Mouse (Mus musculus): ENCODE measurements around the gene Ube2o. TPM values are rescaled to one million over a fixed set of nuclear protein-coding genes. Genes with fewer than 3 reads are reported as not detected.

The Ube2o gene
- polyA plus RNA-seq, 1 experiment = 23.1 TPM

DNA sequence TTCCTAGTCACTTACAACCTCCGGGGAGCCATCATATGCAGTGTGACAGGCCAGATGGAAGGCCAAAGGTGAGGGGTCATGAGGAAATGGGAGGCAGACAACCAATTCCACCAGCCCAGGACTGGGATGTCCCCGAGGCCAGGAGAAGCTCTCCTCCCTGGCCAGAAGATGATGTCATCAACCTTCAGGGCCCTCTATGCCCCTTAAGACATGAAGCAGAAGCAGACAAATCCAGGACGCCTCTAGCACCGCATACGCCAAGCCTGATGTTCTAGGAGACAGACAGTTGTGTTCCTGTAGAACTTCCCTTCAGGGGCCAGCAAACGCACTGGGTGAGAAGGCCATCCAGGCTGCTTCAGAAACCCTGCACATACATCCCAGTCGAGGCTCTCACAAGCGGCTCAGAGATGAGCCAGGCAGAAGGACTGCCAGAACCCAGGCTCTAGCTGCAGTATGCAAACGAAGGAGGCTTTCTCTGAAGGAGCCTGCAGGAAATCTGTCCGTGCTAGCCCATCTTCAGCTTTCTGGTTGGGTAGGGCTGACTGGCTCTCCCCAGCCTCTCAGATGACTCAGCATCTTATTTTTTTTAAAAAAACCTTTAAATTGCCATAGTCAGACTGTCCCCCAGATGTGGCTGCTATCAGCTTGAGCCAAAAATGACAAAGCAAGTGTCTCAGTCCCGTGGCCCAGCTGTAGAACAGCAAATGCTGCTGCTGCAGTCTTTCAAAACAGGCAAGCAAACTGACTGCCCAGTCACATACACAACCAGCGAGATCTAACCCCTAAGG lies 8.3 kb downstream of the Ube2o start:
- TF ChIP-seq MAX (IDR thresholded peaks at IDR 0.05) (peak; percentile 17), CTCF (IDR thresholded peaks at IDR 0.05; ENCODE audit: control insufficient read depth, insufficient read depth, insufficient read length) (no peak)
- H3ac ChIP-seq (ENCODE audit: control insufficient read depth, insufficient read length, low read depth) = peak overlapping the region; percentile 26
- peaks cover 99% of the 10 kb centered on the region for H3K79me2 ChIP-seq (ENCODE audit: control insufficient read depth, insufficient read depth)
- no peaks in the 10 kb centered on the region for H3K27me3 ChIP-seq (ENCODE audit: control insufficient read depth, insufficient read depth, insufficient read length)
- H3K79me3 ChIP-seq (ENCODE audit: low read depth) = peaks cover 86% of the 10 kb centered on the region
- H3K4me3 ChIP-seq (ENCODE audit: insufficient read depth, poor library complexity, severe bottlenecking) = no peak overlapping the region
- peaks cover 6% of the 10 kb centered on the region for H3K36me3 ChIP-seq (ENCODE audit: control insufficient read depth, insufficient read depth)

DNA sequence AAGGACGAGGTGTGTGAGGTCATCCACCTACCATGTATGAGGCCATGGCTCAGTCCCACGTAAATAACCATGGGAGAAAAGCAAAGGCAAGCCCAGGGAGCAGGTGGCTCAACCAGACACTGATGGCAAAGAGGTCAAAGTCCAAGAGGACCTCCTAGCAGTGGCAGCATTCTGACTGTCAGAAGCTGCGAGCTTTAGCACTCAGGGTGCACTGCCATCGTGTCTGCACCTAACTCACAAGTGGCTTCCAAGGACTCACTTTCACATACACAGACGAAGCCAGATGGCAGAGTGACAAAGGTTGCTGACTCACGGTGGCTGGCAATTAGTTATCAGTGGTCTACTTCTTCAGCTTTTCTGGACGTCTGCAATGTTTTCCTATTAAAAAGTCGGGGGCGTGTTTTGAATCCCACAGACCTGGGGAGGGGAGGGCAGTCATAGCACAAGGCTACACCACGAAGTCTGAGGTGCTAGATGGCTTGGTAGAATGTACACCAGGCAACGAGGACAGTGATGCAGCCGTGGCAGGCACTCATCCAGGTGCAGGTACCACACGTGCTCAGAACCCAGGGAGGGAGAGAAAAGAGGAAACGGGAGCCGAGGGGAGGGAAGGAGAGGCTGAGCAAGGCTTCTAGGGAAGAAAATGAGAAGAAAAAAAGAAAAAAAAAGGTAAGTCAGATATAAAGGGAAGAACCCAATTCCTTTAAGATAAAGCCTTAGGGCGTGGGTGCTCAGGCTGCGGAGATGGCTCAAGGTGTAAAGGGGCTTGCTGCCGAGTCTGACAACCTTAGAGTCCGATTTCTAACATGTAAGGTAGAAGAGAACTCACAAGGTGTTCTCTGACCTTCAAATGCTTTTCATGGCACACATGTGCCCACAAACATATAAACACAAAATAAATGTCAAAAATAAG lies 9.2 kb downstream of the Ube2o start:
- no peak for TF ChIP-seq MYOG (IDR thresholded peaks at IDR 0.05; ENCODE audit: control insufficient read depth, extremely low read depth, insufficient read length)
- no peak for TF ChIP-seq MAX (IDR thresholded peaks at IDR 0.05)
- Histone ChIP-seq H3K36me3 (ENCODE audit: control insufficient read depth, insufficient read depth) (peaks cover 6% of the 10 kb centered on the region), H3K79me3 (ENCODE audit: low read depth) (peaks cover 80% of the 10 kb centered on the region), H3K27me3 (ENCODE audit: control insufficient read depth, insufficient read depth, insufficient read length) (no peaks in the 10 kb centered on the region), H3K79me2 (ENCODE audit: control insufficient read depth, insufficient read depth) (peaks cover 99% of the 10 kb centered on the region), H3K4me3 (ENCODE audit: insufficient read depth, poor library complexity, severe bottlenecking) (no peak overlapping the region), H3ac (ENCODE audit: control insufficient read depth, insufficient read length, low read depth) (no peak overlapping the region)

DNA sequence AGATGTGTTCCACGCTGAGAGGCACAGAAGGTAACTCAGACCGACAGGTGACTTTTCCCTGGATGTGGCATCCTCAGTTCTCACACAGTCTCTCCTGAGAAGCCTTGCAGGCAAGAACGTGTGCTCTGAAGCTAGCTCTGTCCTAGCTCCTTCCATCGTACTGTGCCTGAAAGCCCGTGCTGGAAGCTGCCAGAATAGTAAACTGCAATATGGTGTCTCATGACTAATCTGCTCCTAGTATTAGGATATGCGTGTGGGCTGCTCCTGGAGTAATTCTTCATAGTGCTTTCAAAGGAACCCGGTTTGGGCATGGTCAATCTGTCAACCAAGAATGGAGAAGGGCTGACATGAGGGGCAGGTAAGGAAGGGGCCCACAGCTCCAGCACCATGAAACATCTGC lies 10.4 kb downstream of the Ube2o start:
- peaks cover 99% of the 10 kb centered on the region for H3K79me2 ChIP-seq (ENCODE audit: control insufficient read depth, insufficient read depth)
- no peaks in the 10 kb centered on the region for H3K27me3 ChIP-seq (ENCODE audit: control insufficient read depth, insufficient read depth, insufficient read length)
- H3K4me3 ChIP-seq (ENCODE audit: insufficient read depth, poor library complexity, severe bottlenecking) = no peak overlapping the region
- no peak for TF ChIP-seq MYOD1 (IDR thresholded peaks at IDR 0.05; ENCODE audit: control insufficient read depth, insufficient read length, low read depth)
- no peak for TF ChIP-seq CEBPB (IDR thresholded peaks at IDR 0.05; ENCODE audit: low read depth)
- no peak for TF ChIP-seq CTCF (IDR thresholded peaks at IDR 0.05; ENCODE audit: control insufficient read depth, insufficient read depth, insufficient read length)
- no peak for TF ChIP-seq MYOG (IDR thresholded peaks at IDR 0.05; ENCODE audit: control insufficient read depth, extremely low read depth, insufficient read length)
- TF ChIP-seq FOSL1 (IDR thresholded peaks at IDR 0.05; ENCODE audit: insufficient read depth, low read length, poor library complexity, severe bottlenecking) = no peak
- TF ChIP-seq USF1 (IDR thresholded peaks at IDR 0.05; ENCODE audit: low read depth) = no peak
- no peak for TF ChIP-seq MAX (IDR thresholded peaks at IDR 0.05)
- no peak overlapping the region for H3ac ChIP-seq (ENCODE audit: control insufficient read depth, insufficient read length, low read depth)
- H3K79me3 ChIP-seq (ENCODE audit: low read depth) = peaks cover 76% of the 10 kb centered on the region
- peaks cover 6% of the 10 kb centered on the region for H3K36me3 ChIP-seq (ENCODE audit: control insufficient read depth, insufficient read depth)

DNA sequence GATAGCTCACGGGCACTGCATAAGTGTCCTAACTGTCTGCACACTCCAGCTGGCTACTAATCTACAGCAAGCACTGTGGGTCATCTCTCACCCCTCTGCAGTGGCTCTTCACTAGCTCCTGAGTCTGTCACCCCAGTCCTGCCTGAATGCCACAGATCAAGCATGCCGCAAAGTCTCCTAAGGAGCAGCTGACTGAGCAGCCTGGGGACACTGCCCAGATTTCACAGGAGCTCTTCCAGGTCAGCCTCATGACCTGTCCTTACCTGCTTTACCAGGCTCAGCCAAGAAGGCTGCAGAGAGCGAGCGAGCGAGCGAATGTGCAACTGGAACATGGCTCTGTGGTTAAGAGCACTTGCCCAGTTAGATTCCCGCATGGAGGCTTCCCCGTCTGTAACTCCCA lies 13.7 kb downstream of the Ube2o start:
- Histone ChIP-seq H3K79me3 (ENCODE audit: low read depth) (peaks cover 71% of the 10 kb centered on the region), H3K36me3 (ENCODE audit: control insufficient read depth, insufficient read depth) (no peaks in the 10 kb centered on the region), H3ac (ENCODE audit: control insufficient read depth, insufficient read length, low read depth) (no peak overlapping the region), H3K79me2 (ENCODE audit: control insufficient read depth, insufficient read depth) (peaks cover 99% of the 10 kb centered on the region), H3K27me3 (ENCODE audit: control insufficient read depth, insufficient read depth, insufficient read length) (no peaks in the 10 kb centered on the region), H3K4me3 (ENCODE audit: insufficient read depth, poor library complexity, severe bottlenecking) (no peak overlapping the region)
- TF ChIP-seq CEBPB (IDR thresholded peaks at IDR 0.05; ENCODE audit: low read depth) = no peak
- no peak for TF ChIP-seq MYOD1 (IDR thresholded peaks at IDR 0.05; ENCODE audit: control insufficient read depth, insufficient read length, low read depth)
- no peak for TF ChIP-seq FOSL1 (IDR thresholded peaks at IDR 0.05; ENCODE audit: insufficient read depth, low read length, poor library complexity, severe bottlenecking)
- TF ChIP-seq USF1 (IDR thresholded peaks at IDR 0.05; ENCODE audit: low read depth) = no peak
- TF ChIP-seq CTCF (IDR thresholded peaks at IDR 0.05; ENCODE audit: control insufficient read depth, insufficient read depth, insufficient read length) = no peak
- TF ChIP-seq MYOG (IDR thresholded peaks at IDR 0.05; ENCODE audit: control insufficient read depth, extremely low read depth, insufficient read length) = no peak
- TF ChIP-seq MAX (IDR thresholded peaks at IDR 0.05) = no peak

DNA sequence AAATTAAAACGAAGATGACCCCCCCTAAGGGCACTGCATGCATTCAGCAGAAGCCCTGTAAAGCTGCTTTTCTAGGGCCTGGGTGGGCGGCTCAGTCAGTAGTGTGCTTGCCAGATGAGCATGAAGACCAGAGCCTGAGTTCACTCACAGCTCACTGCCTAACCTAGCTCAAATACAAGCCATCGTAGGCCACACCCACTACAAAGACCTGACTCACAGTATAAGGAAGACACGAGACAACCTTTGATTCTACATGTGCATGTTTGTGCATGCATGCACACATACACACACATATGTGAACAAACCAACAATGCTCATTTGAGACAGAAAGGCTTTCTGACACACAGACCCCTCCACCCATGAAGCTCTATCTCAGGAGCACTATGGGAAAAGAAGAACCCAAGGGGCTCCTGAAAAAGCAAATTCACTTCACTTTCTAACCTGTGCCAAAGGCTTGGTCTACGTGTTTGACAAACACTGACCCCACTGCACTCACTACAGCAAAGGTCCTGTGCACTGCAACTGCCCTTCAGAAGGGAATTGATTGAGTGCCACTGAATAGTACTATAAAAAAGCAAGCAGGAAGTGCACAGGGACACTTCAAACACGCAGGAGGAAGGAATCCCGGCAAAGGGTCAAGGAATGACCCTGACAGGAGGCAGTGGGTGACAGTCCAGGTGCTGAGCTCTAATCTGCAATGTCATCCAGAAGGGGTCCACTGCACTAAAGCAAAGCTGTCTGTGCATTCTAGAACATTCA lies 15.8 kb downstream of the Ube2o start:
- TF ChIP-seq MYOD1 (IDR thresholded peaks at IDR 0.05; ENCODE audit: control insufficient read depth, insufficient read length, low read depth) = no peak
- TF ChIP-seq USF1 (IDR thresholded peaks at IDR 0.05; ENCODE audit: low read depth) = no peak
- no peak for TF ChIP-seq CEBPB (IDR thresholded peaks at IDR 0.05; ENCODE audit: low read depth)
- no peak for TF ChIP-seq MYOG (IDR thresholded peaks at IDR 0.05; ENCODE audit: control insufficient read depth, extremely low read depth, insufficient read length)
- no peak for TF ChIP-seq CTCF (IDR thresholded peaks at IDR 0.05; ENCODE audit: control insufficient read depth, insufficient read depth, insufficient read length)
- TF ChIP-seq FOSL1 (IDR thresholded peaks at IDR 0.05; ENCODE audit: insufficient read depth, low read length, poor library complexity, severe bottlenecking) = no peak
- no peak for TF ChIP-seq MAX (IDR thresholded peaks at IDR 0.05)

More for the DNA sequence above, 15.8 kb downstream of the Ube2o start:
- H3K36me3 ChIP-seq (ENCODE audit: control insufficient read depth, insufficient read depth) = no peaks in the 10 kb centered on the region
- no peaks in the 10 kb centered on the region for H3K27me3 ChIP-seq (ENCODE audit: control insufficient read depth, insufficient read depth, insufficient read length)
- no peak overlapping the region for H3K4me3 ChIP-seq (ENCODE audit: insufficient read depth, poor library complexity, severe bottlenecking)
- no peak overlapping the region for H3ac ChIP-seq (ENCODE audit: control insufficient read depth, insufficient read length, low read depth)
- peaks cover 99% of the 10 kb centered on the region for H3K79me2 ChIP-seq (ENCODE audit: control insufficient read depth, insufficient read depth)
- peaks cover 61% of the 10 kb centered on the region for H3K79me3 ChIP-seq (ENCODE audit: low read depth)
